Mouse (Mus musculus) liver, embryonic 14.5 days (tissue): ENCODE data around the gene Adam30. TPM values are rescaled to one million over a fixed set of nuclear protein-coding genes. Genes with fewer than 3 reads are reported as not detected.

Source experiments
- ATAC-seq: fragments of 200-750 bp; cut with Nextera tagmentation; 2 replicates; pipeline ENCODE4 v1.8.0; 2017; ENCODE audit warnings: moderate number of reproducible peaks, mild to moderate bottlenecking, moderate library complexity; ENCODE audit not compliant: insufficient read depth
- DNase-seq, 3 experiments: peaks; one replicate each; pipeline ENCODE4 v3.0.0-alpha.2; 2012 to 2013; ENCODE audit warnings: low read depth in 3 of 3, low spot score in 3 of 3
- H3K27ac ChIP-seq: fragments of 300-500 bp; sonication (generic); 2 replicates; pipeline ENCODE4 v1.5.1; 2014; ENCODE audit warnings: moderate library complexity, mild to moderate bottlenecking, control low read depth, inconsistent platforms
- H3K27me3 ChIP-seq: fragments of 300-500 bp; sonication (generic); 2 replicates; pipeline ENCODE4 v1.6.1; 2014; ENCODE audit warnings: mild to moderate bottlenecking, low read length, moderate library complexity; ENCODE audit not compliant: control insufficient read depth, insufficient read depth
- H3K36me3 ChIP-seq: fragments of 300-500 bp; sonication (generic); replicated peaks from 2 replicates; pipeline ENCODE4 v1.6.1; 2014; ENCODE audit warnings: low read depth; ENCODE audit not compliant: control insufficient read depth, insufficient read depth
- H3K4me1 ChIP-seq, 2 experiments: fragments of 200-500 bp in 1 of 2; fragments of 300-500 bp in 1 of 2; sonication (generic) in 1 of 2; replicated peaks; 2 replicates each; pipeline ENCODE4 v1.6.1; 2012 to 2014; ENCODE audit warnings: antibody characterized with exemption in 1 of 2, inconsistent platforms in 1 of 2, low read length in 1 of 2; ENCODE audit not compliant: control insufficient read depth in 2 of 2, insufficient read depth in 2 of 2
- H3K4me2 ChIP-seq: fragments of 300-500 bp; sonication (generic); 2 replicates; pipeline ENCODE4 v1.6.1; 2014; ENCODE audit warnings: low read depth, mild to moderate bottlenecking, control low read depth, moderate library complexity
- H3K4me3 ChIP-seq, 2 experiments: fragments of 200-500 bp in 1 of 2; fragments of 300-500 bp in 1 of 2; sonication (generic) in 1 of 2; 2 replicates each; pipeline ENCODE4 v1.5.1; 2012 to 2014; ENCODE audit warnings: low read depth in 2 of 2, low read length in 2 of 2, mild to moderate bottlenecking in 2 of 2, control low read depth in 1 of 2, inconsistent platforms in 1 of 2, moderate library complexity in 1 of 2; ENCODE audit not compliant: insufficient read depth in 1 of 2
- H3K9ac ChIP-seq: fragments of 300-500 bp; sonication (generic); replicated peaks from 2 replicates; pipeline ENCODE4 v1.6.1; 2014; ENCODE audit warnings: mild to moderate bottlenecking, control low read depth, moderate library complexity
- H3K9me3 ChIP-seq: fragments of 300-500 bp; sonication (generic); 2 replicates; pipeline ENCODE4 v1.6.1; 2016; ENCODE audit warnings: low read length, mixed read lengths; ENCODE audit not compliant: control insufficient read depth
- CTCF ChIP-seq: IDR thresholded peaks from 2 replicates; pipeline ENCODE4 v1.5.1; 2016; ENCODE audit warnings: antibody characterized with exemption, low read depth, control low read depth
- EP300 ChIP-seq: IDR thresholded peaks from 2 replicates; pipeline ENCODE4 v1.6.1; 2016; ENCODE audit warnings: antibody characterized with exemption, low read depth
- WGBS: fragments of 180-500 bp; shearing (Covaris S2); extraction: QIAGEN DNeasy Blood & Tissue Kit; methylation state at CpG from one replicate; pipeline ENCODE4 v1.1.7; 2014; ENCODE audit not compliant: insufficient replicate concordance; 5-methylcytosine and 5-hydroxymethylcytosine counted together
- polyA plus RNA-seq, 2 experiments: library from polyadenylated mRNA; depleted of rRNA in 1 of 2; stranded (reverse) in 1 of 2; unstranded in 1 of 2; fragments of >200 nt; fragmentation: Nextera tagmentation in 1 of 2; extraction: Ambion mirVana in 1 of 2; gene quantifications; 2 replicates each; pipeline versions ENCODE4 v1.2.1 to v1.2.3; 2012 to 2014

Gene Adam30
- polyA plus RNA-seq, 2 experiments, result not detected

DNA sequence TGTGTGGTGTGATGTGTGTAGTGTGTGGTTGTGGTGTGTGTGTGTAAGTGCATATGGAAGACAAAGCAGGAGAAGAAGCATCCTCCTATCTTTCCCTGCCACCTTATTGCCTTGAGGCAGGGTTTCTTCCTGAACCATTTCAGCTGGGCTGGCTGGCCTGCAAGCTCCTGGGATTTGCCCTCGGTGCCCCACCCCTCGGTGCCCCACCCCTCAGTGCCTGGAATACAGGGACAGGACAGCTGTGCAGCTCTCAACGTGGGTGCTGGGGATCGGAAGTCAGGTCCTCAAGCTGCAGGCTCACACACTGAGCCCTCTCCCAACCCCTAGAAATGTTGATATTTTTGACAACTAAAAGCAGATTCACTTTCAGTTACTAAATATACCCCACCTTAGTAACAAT is 4.3 kb upstream of the Adam30 start:
- no peak overlapping the region for H3K4me2 ChIP-seq
- H3K27ac ChIP-seq, result no peak overlapping the region
- TF ChIP-seq CTCF (no peak), EP300 (no peak)
- no peaks in the 10 kb centered on the region for H3K27me3 ChIP-seq
- no peaks in the 10 kb centered on the region for H3K4me1 ChIP-seq
- DNase-seq (no peak), ATAC-seq (no peak)
- no peak overlapping the region for H3K4me3 ChIP-seq
- no peaks in the 10 kb centered on the region for H3K36me3 ChIP-seq
- WGBS, result 40% methylated on average over 4 of the region's 4 CpGs
- no peak overlapping the region for H3K9ac ChIP-seq
- no peaks in the 10 kb centered on the region for H3K9me3 ChIP-seq

DNA sequence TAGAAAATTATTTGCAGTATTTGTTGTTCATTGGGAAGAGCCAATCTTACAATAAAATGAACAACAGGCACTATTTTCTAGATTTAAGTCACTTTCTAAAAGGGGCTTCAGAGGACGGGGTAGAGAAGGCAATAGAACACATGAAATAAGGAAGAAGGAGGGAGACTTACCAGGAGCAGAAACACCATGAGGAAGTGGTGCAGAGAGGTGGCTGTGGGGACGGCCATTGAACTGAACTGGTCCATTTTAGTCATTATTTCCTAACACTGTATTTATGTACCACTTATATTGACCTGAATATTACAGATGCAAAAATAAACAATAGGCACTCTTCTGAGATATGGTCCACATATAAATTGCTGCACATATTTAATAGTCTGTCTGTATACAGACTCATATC is 3.4 kb upstream of the Adam30 start:
- no peak overlapping the region for H3K4me3 ChIP-seq
- no peak overlapping the region for H3K27ac ChIP-seq
- 25% methylated on average over 2 of the region's 2 CpGs for WGBS
- DNase-seq (no peak), ATAC-seq (no peak)
- no peaks in the 10 kb centered on the region for H3K27me3 ChIP-seq
- H3K9me3 ChIP-seq, result no peaks in the 10 kb centered on the region
- no peak overlapping the region for H3K4me2 ChIP-seq
- H3K9ac ChIP-seq, result no peak overlapping the region
- H3K36me3 ChIP-seq, result no peaks in the 10 kb centered on the region
- H3K4me1 ChIP-seq, result no peaks in the 10 kb centered on the region
- TF ChIP-seq EP300 (no peak), CTCF (no peak)

DNA sequence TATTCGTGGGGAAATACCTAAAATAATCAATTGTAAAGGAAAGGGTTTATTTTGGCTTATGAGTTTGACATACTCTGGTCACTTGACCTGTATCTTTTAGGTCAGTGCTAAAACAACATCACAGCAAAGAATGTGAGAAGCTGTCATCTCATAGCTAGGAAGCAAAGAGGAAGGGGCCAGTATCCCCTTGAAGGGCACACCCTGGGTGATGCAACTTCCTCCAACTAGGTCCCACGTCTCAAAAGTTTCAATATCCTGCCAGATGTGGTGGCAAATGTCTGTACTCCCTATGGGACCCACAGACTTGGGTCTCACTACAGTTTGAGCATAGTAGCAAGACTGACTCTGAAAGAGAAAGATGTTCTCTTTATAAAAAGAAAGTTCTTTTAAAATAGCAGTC is 2.8 kb upstream of the Adam30 start:
- DNase-seq, result peak in 1 of 3 experiments; percentile 6
- no peak for TF ChIP-seq CTCF
- TF ChIP-seq EP300, result no peak

DNA sequence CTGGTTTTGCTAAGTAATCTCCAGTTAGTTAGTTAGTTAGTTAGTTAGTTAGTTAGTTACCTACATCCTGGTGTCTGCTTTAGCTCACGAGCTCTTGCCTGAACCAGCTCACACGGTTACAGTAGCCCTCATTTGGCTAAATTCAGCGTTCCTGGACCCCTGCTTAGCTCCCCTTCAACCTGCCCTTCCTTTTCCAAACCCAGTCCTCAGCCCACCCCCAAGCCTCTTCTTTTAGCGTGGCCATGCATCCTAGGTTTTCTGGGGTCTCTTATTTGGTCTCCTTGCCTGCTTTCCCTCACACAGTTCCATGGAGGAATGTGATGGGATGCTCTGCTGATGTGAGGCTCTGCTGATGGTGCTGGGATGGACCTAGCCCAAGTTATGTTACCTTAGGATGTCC is 1.8 kb upstream of the Adam30 start:
- Histone ChIP-seq H3K27ac (no peak overlapping the region), H3K36me3 (no peaks in the 10 kb centered on the region), H3K4me2 (no peak overlapping the region), H3K9ac (no peak overlapping the region), H3K4me3 (no peak overlapping the region), H3K4me1 (no peaks in the 10 kb centered on the region), H3K27me3 (no peaks in the 10 kb centered on the region), H3K9me3 (no peaks in the 10 kb centered on the region)
- no peak for TF ChIP-seq EP300
- no peak for TF ChIP-seq CTCF
- ATAC-seq (no peak), DNase-seq (no peak)
- 49% methylated on average over 4 of the region's 4 CpGs for WGBS

More for the DNA sequence above, 2.8 kb upstream of the Adam30 start:
- no peaks in the 10 kb centered on the region for H3K36me3 ChIP-seq
- no peak overlapping the region for H3K4me2 ChIP-seq
- no peak overlapping the region for H3K9ac ChIP-seq
- H3K27ac ChIP-seq, result no peak overlapping the region
- H3K27me3 ChIP-seq, result no peaks in the 10 kb centered on the region
- no peaks in the 10 kb centered on the region for H3K4me1 ChIP-seq
- 21% methylated on average over 2 of the region's 2 CpGs for WGBS
- H3K4me3 ChIP-seq, result no peak overlapping the region
- no peaks in the 10 kb centered on the region for H3K9me3 ChIP-seq
- no peak for ATAC-seq

DNA sequence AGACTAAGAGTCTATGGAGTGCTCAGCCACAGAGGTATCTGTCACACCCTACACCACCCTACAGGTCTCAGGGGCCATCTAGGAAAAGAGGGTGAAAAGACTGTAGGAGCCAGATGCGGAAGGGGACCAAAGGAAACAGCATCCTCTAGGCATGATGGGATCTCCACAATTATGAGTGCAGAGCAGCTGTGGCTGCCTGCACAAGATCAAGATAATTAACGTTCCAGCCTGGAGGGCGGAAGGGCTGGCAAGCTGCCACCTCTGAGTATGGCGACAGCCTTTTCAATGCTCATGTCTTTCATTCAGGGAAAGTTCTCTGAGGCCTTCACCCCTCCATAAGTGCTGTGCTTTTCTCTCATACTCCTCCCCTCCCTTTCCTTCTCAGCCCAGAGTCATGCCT is 1.1 kb upstream of the Adam30 start:
- H3K4me3 ChIP-seq, result no peak overlapping the region
- TF ChIP-seq EP300, result no peak
- no peak overlapping the region for H3K9ac ChIP-seq
- no peaks in the 10 kb centered on the region for H3K4me1 ChIP-seq
- ATAC-seq (no peak), DNase-seq (no peak)
- H3K27me3 ChIP-seq, result no peaks in the 10 kb centered on the region
- no peak overlapping the region for H3K27ac ChIP-seq
- no peaks in the 10 kb centered on the region for H3K9me3 ChIP-seq
- no peaks in the 10 kb centered on the region for H3K36me3 ChIP-seq
- no peak overlapping the region for H3K4me2 ChIP-seq
- WGBS, result 54% methylated on average over 4 of the region's 4 CpGs

DNA sequence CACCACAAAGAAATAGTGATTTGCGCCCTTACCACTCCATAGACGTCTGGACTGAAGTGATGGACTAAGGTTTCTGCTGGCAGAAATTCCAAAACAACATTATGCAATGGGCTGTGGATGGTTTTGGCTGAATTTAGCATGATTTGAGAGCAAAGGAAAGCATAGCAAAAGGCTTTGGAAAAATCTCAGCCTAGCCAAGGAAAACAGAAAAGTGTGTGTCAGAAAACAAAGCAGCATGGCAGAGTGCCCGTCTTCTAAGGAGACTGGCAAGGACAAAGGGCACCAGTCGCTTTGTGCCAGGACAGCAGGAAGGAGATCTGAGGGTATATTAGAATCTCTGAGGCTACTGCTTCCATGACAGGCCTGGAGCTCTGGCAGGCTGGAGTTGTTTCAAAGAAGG is 17.9 kb downstream of the Adam30 start:
- Histone ChIP-seq H3K9ac (no peak overlapping the region), H3K4me1 (no peaks in the 10 kb centered on the region), H3K36me3 (no peaks in the 10 kb centered on the region), H3K4me2 (no peak overlapping the region), H3K9me3 (no peaks in the 10 kb centered on the region), H3K27me3 (no peaks in the 10 kb centered on the region), H3K4me3 (no peak overlapping the region), H3K27ac (no peak overlapping the region)
- no peak for ATAC-seq
- 65% methylated on average over 4 of the region's 4 CpGs for WGBS
- no peak for DNase-seq
- no peak for TF ChIP-seq CTCF
- TF ChIP-seq EP300, result no peak
